Mouse (Mus musculus) myocyte (in vitro differentiated cells): Measurements from ENCODE around the gene Slc35e1. TPM values are rescaled to one million over a fixed set of nuclear protein-coding genes. Genes with fewer than 3 reads are reported as not detected.

Source experiments
- H3K27me3 ChIP-seq: one replicate; pipeline ENCODE4 v1.6.1; 2011; ENCODE audit not compliant: control insufficient read depth, insufficient read depth, insufficient read length
- H3K36me3 ChIP-seq: one replicate; pipeline ENCODE4 v1.6.1; 2011; ENCODE audit not compliant: control insufficient read depth, insufficient read depth
- H3K4me2 ChIP-seq: one replicate; pipeline ENCODE4 v1.6.1; 2011; ENCODE audit warnings: low read depth, control low read depth
- H3K4me3 ChIP-seq: one replicate; pipeline ENCODE4 v1.5.1; 2011; ENCODE audit warnings: mild to moderate bottlenecking, control low read depth, moderate library complexity
- H3K79me2 ChIP-seq: one replicate; pipeline ENCODE4 v1.6.1; 2011; ENCODE audit not compliant: control insufficient read depth, insufficient read depth
- H3ac ChIP-seq: one replicate; pipeline ENCODE4 v1.6.1; 2011; ENCODE audit not compliant: control insufficient read depth, insufficient read length
- CEBPB ChIP-seq: IDR thresholded peaks from 2 replicates; pipeline ENCODE4 v1.6.1; 2011; ENCODE audit warnings: mild to moderate bottlenecking, moderate library complexity; ENCODE audit not compliant: poor library complexity, insufficient read depth, severe bottlenecking
- E2F4 ChIP-seq: IDR thresholded peaks from one replicate; pipeline ENCODE4 v1.6.1; 2011; ENCODE audit warnings: mild to moderate bottlenecking, control low read depth, moderate library complexity; ENCODE audit not compliant: insufficient read depth
- MAX ChIP-seq: IDR thresholded peaks from one replicate; pipeline ENCODE4 v1.6.1; 2011; ENCODE audit warnings: low read depth, mild to moderate bottlenecking, control low read depth
- MYOD1 ChIP-seq, 3 experiments: IDR thresholded peaks; one replicate each; pipeline ENCODE4 v1.6.1; 2011; ENCODE audit warnings: control low read depth in 2 of 3, low read depth in 2 of 3, mild to moderate bottlenecking in 2 of 3, moderate library complexity in 1 of 3; ENCODE audit not compliant: insufficient read length in 2 of 3, control insufficient read depth in 1 of 3
- MYOG ChIP-seq, 3 experiments: IDR thresholded peaks; one replicate each; pipeline ENCODE4 v1.6.1; 2011; ENCODE audit warnings: control low read depth in 2 of 3, low read depth in 2 of 3, mild to moderate bottlenecking in 2 of 3; ENCODE audit not compliant: insufficient read length in 2 of 3, control insufficient read depth in 1 of 3, insufficient read depth in 1 of 3
- POLR2A ChIP-seq: IDR thresholded peaks from one replicate; pipeline ENCODE4 v1.6.1; 2011; ENCODE audit warnings: low read depth, mild to moderate bottlenecking, control low read depth, moderate library complexity; ENCODE audit not compliant: insufficient read length
- POLR2AphosphoS2 ChIP-seq: IDR thresholded peaks from one replicate; pipeline ENCODE4 v1.6.1; 2011; ENCODE audit warnings: low read depth, control low read depth; ENCODE audit not compliant: insufficient read length
- REST ChIP-seq: IDR thresholded peaks from one replicate; pipeline ENCODE4 v1.6.1; 2011; ENCODE audit warnings: mild to moderate bottlenecking, control low read depth, moderate library complexity; ENCODE audit not compliant: insufficient read depth, insufficient read length
- SRF ChIP-seq: IDR thresholded peaks from one replicate; pipeline ENCODE4 v1.6.1; 2011; ENCODE audit warnings: low read depth; ENCODE audit not compliant: control insufficient read depth, insufficient read length
- TCF12 ChIP-seq: IDR thresholded peaks from one replicate; pipeline ENCODE4 v1.6.1; 2011; ENCODE audit warnings: mild to moderate bottlenecking, control low read depth; ENCODE audit not compliant: poor library complexity, insufficient read depth, severe bottlenecking
- TCF3 ChIP-seq: IDR thresholded peaks from one replicate; pipeline ENCODE4 v1.6.1; 2011; ENCODE audit warnings: low read depth, control low read depth; ENCODE audit not compliant: insufficient read length
- USF1 ChIP-seq: IDR thresholded peaks from one replicate; pipeline ENCODE4 v1.6.1; 2011; ENCODE audit warnings: low read depth, mild to moderate bottlenecking, control low read depth, moderate library complexity
- polyA plus RNA-seq: library from polyadenylated mRNA; unstranded; fragments of >200 nt; fragmentation: generic; extraction: Trizol; gene quantifications from one replicate; pipeline ENCODE4 v1.2.1, GENCODE M21; 2012; ENCODE audit warnings: missing spikeins

The Slc35e1 gene
- 25.9 TPM for polyA plus RNA-seq

GRCm38 (mm10) chr8:72491680-72492621 is at the start of gene Slc35e1:
Gene Slc35e1 (minus strand): TSS chr8:72492614.
- Histone ChIP-seq H3K4me2 (peak within 1 kb of the TSS; percentile 96), H3ac (peak within 1 kb of the TSS; percentile 71), H3K36me3 (peaks cover 11% of the 10 kb centered on the region), H3K79me2 (peaks cover 44% of the 10 kb centered on the region), H3K27me3 (no peaks in the 10 kb centered on the region), H3K4me3 (peak within 1 kb of the TSS; percentile 50)
- TF ChIP-seq MYOD1 (IDR thresholded peaks at IDR 0.05; ENCODE audit: control insufficient read depth in 1 of 3, insufficient read length in 2 of 3, low read depth in 2 of 3) (peak in 1 of 3 experiments; percentile 1), TCF3 (no peak)

- Histone ChIP-seq H3ac (no peak overlapping the region), H3K4me3 (no peak overlapping the region), H3K4me2 (no peak overlapping the region), H3K27me3 (no peaks in the 10 kb centered on the region), H3K36me3 (no peaks in the 10 kb centered on the region), H3K79me2 (peaks cover 87% of the 10 kb centered on the region)
- TF ChIP-seq MYOD1 (IDR thresholded peaks at IDR 0.05; ENCODE audit: control insufficient read depth in 1 of 3, insufficient read length in 2 of 3, low read depth in 2 of 3) (no peak), MAX (no peak), REST (no peak), TCF12 (no peak), TCF3 (no peak), POLR2A (no peak), POLR2AphosphoS2 (no peak), USF1 (no peak), E2F4 (no peak), MYOG (IDR thresholded peaks at IDR 0.05; ENCODE audit: control insufficient read depth in 1 of 3, insufficient read depth in 1 of 3, insufficient read length in 2 of 3, low read depth in 2 of 3) (no peak), CEBPB (no peak), SRF (no peak)
These were observed 46.8 kb upstream of the Slc35e1 start for GRCm38 (mm10) chr8:72539234-72539633.

GRCm38 (mm10) chr8:72534888-72535287 is 42.5 kb upstream of the Slc35e1 start:
- H3K79me2 ChIP-seq, result peaks cover 96% of the 10 kb centered on the region
- no peak overlapping the region for H3K4me2 ChIP-seq
- TF ChIP-seq POLR2AphosphoS2 (no peak), E2F4 (no peak), MYOG (IDR thresholded peaks at IDR 0.05; ENCODE audit: control insufficient read depth in 1 of 3, insufficient read depth in 1 of 3, insufficient read length in 2 of 3, low read depth in 2 of 3) (no peak), SRF (no peak), TCF12 (no peak), USF1 (no peak), MAX (no peak), POLR2A (no peak), REST (no peak), CEBPB (no peak), TCF3 (no peak), MYOD1 (IDR thresholded peaks at IDR 0.05; ENCODE audit: control insufficient read depth in 1 of 3, insufficient read length in 2 of 3, low read depth in 2 of 3) (no peak)
- no peak overlapping the region for H3ac ChIP-seq
- no peaks in the 10 kb centered on the region for H3K36me3 ChIP-seq
- H3K27me3 ChIP-seq, result no peaks in the 10 kb centered on the region
- H3K4me3 ChIP-seq, result no peak overlapping the region

- Histone ChIP-seq H3K4me2 (no peak overlapping the region), H3ac (no peak overlapping the region), H3K27me3 (no peaks in the 10 kb centered on the region), H3K4me3 (no peak overlapping the region), H3K79me2 (peaks cover 94% of the 10 kb centered on the region), H3K36me3 (no peaks in the 10 kb centered on the region)
- TF ChIP-seq TCF12 (no peak), MYOG (IDR thresholded peaks at IDR 0.05; ENCODE audit: control insufficient read depth in 1 of 3, insufficient read depth in 1 of 3, insufficient read length in 2 of 3, low read depth in 2 of 3) (no peak), TCF3 (no peak), CEBPB (no peak), E2F4 (no peak), USF1 (no peak), REST (no peak), SRF (no peak)
These were observed 39.7 kb upstream of the Slc35e1 start for GRCm38 (mm10) chr8:72532103-72532502.
